Mouse (Mus musculus): Measurements from ENCODE around the gene Ganc. TPM values are rescaled to one million over a fixed set of nuclear protein-coding genes. Genes with fewer than 3 reads are reported as not detected.

Ganc gene
- polyA plus RNA-seq (2014; fragmentation: Nextera tagmentation; extraction: Ambion mirVana) = 7.2 and 8.5 TPM in 2 replicates

DNA sequence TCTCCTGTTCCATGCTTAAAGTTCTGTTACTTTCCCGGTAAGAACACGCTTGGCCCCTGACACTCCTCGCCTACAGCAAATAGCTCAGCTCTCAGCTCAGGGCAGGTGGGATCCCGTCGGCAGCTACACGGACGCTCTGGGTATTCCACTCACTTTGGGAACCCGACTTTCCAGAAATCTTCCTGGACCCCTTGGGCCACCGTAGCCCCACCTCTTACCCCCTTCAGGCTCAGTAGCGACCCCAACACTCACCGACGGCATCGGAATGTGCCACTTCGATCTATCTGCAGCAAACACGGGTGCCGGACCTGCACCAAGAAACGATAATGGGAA lies at the start of gene Ganc:
Ganc (plus strand) TSS at position 244 of the 333 bp plus-strand sequence.
- Histone ChIP-seq H3K4me1 (ENCODE audit: insufficient read depth) (peaks cover 10% of the 10 kb centered on the region; the same call in 1 of the 2 replicates), H3K27me3 (ENCODE audit: insufficient read depth, low read length) (no peaks in the 10 kb centered on the region), H3K9me3 (ENCODE audit: low read depth, low read length) (no peaks in the 10 kb centered on the region), H3K4me3 (ENCODE audit: low read depth, low read length) (peak within 1 kb of the TSS; percentile 84), H3K27ac (ENCODE audit: low read depth) (peak within 1 kb of the TSS; percentile 98), H3K4me2 (peak within 1 kb of the TSS; percentile 87), H3K9ac (peak within 1 kb of the TSS; percentile 77), H3K36me3 (ENCODE audit: insufficient read depth) (0 out of 2 replicates have a peak, but pooled peaks cover 4% of the 10 kb centered on the region)
- ATAC-seq (ENCODE audit: insufficient read depth) (peak; percentile 82), DNase-seq (no peak)
- TF ChIP-seq CTCF (IDR thresholded peaks at IDR 0.05; ENCODE audit: low read depth) = peak; percentile 30; the same call in 1 of the 2 replicates
- WGBS = under 1% methylated on average over 17 of the region's 17 CpGs

GRCm38 (mm10) chr2:120360425-120360824 lies 43.3 kb upstream of the Ganc start:
- no peak for TF ChIP-seq CTCF (IDR thresholded peaks at IDR 0.05; ENCODE audit: low read depth)
- H3K36me3 ChIP-seq (ENCODE audit: insufficient read depth) = peaks cover 68% of the 10 kb centered on the region
- 61% methylated on average over 1 of the region's 1 CpGs for WGBS
- H3K9me3 ChIP-seq (ENCODE audit: low read depth, low read length) = no peaks in the 10 kb centered on the region
- no peak for ATAC-seq (ENCODE audit: insufficient read depth)
- H3K4me3 ChIP-seq (ENCODE audit: low read depth, low read length) = no peak overlapping the region
- H3K4me1 ChIP-seq (ENCODE audit: insufficient read depth) = no peaks in the 10 kb centered on the region
- no peaks in the 10 kb centered on the region for H3K27me3 ChIP-seq (ENCODE audit: insufficient read depth, low read length)
- H3K9ac ChIP-seq = no peak overlapping the region
- no peak overlapping the region for H3K27ac ChIP-seq (ENCODE audit: low read depth)
- DNase-seq = no peak
- no peak overlapping the region for H3K4me2 ChIP-seq

- no peak overlapping the region for H3K4me2 ChIP-seq
- H3K9me3 ChIP-seq (ENCODE audit: low read depth, low read length) = no peaks in the 10 kb centered on the region
- H3K9ac ChIP-seq = no peak overlapping the region
- H3K36me3 ChIP-seq (ENCODE audit: insufficient read depth) = peaks cover 74% of the 10 kb centered on the region
- 85% methylated on average over 3 of the region's 3 CpGs for WGBS
- ATAC-seq (ENCODE audit: insufficient read depth) (no peak), DNase-seq (no peak)
- no peak overlapping the region for H3K27ac ChIP-seq (ENCODE audit: low read depth)
- H3K4me3 ChIP-seq (ENCODE audit: low read depth, low read length) = no peak overlapping the region
- H3K27me3 ChIP-seq (ENCODE audit: insufficient read depth, low read length) = no peaks in the 10 kb centered on the region
- TF ChIP-seq CTCF (IDR thresholded peaks at IDR 0.05; ENCODE audit: low read depth) = no peak
- H3K4me1 ChIP-seq (ENCODE audit: insufficient read depth) = no peaks in the 10 kb centered on the region
These were observed 37.2 kb upstream of the Ganc start for GRCm38 (mm10) chr2:120366501-120366900.

DNA sequence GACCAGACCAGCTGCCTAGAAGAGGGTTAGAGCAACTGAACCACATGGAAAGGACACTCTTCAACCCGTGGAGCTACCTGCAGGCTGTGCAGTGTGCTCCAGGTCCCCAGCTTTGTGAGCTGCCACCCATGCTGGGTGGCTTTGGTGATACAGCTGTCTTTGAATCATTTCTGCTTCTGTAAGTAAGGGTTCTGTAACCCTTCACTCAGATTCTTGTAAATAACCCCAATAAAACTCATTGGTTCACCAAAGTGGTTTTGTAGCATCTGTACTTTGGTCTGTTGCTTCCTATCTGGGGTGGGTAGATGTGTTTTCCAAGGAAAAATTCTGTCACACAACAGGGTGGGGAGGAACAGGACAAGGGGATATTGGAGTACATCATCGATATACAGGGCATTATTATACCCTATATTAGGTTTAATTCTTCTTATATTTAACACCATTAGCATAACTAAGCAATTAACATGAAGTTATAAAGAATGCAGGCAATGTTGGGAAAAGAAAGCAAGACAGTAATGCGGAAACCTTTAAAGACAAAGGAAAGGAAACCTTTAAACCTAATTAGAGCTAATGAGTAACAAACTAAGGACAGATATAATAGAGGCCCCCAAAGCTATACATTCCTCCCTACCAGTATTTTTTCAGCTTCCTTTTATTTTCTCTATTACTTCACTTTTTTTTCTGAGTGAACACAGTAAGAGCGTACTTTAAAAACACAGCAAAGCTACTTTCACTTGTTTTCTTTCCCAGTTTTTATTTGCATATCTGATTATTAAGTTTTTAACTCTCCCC lies 36.1 kb upstream of the Ganc start:
- 94% methylated on average over 4 of the region's 4 CpGs for WGBS
- no peak overlapping the region for H3K4me3 ChIP-seq (ENCODE audit: low read depth, low read length)
- peaks cover 72% of the 10 kb centered on the region for H3K36me3 ChIP-seq (ENCODE audit: insufficient read depth)
- no peaks in the 10 kb centered on the region for H3K27me3 ChIP-seq (ENCODE audit: insufficient read depth, low read length)
- H3K9me3 ChIP-seq (ENCODE audit: low read depth, low read length) = no peaks in the 10 kb centered on the region
- H3K4me1 ChIP-seq (ENCODE audit: insufficient read depth) = no peaks in the 10 kb centered on the region
- ATAC-seq (ENCODE audit: insufficient read depth) (no peak), DNase-seq (no peak)
- TF ChIP-seq CTCF (IDR thresholded peaks at IDR 0.05; ENCODE audit: low read depth) = no peak
- H3K9ac ChIP-seq = no peak overlapping the region
- no peak overlapping the region for H3K27ac ChIP-seq (ENCODE audit: low read depth)
- no peak overlapping the region for H3K4me2 ChIP-seq

GRCm38 (mm10) chr2:120373858-120374257 lies 29.8 kb upstream of the Ganc start:
- Histone ChIP-seq H3K9me3 (ENCODE audit: low read depth, low read length) (no peaks in the 10 kb centered on the region), H3K27me3 (ENCODE audit: insufficient read depth, low read length) (no peaks in the 10 kb centered on the region), H3K4me1 (ENCODE audit: insufficient read depth) (no peaks in the 10 kb centered on the region), H3K27ac (ENCODE audit: low read depth) (no peak overlapping the region), H3K4me3 (ENCODE audit: low read depth, low read length) (no peak overlapping the region), H3K4me2 (no peak overlapping the region), H3K36me3 (ENCODE audit: insufficient read depth) (peaks cover 72% of the 10 kb centered on the region), H3K9ac (no peak overlapping the region)
- ATAC-seq (ENCODE audit: insufficient read depth) = no peak
- DNase-seq = no peak
- 83% methylated on average over 4 of the region's 4 CpGs for WGBS
- TF ChIP-seq CTCF (IDR thresholded peaks at IDR 0.05; ENCODE audit: low read depth) = no peak

GRCm38 (mm10) chr2:120386264-120386663 lies 17.4 kb upstream of the Ganc start:
- Histone ChIP-seq H3K9ac (no peak overlapping the region), H3K27me3 (ENCODE audit: insufficient read depth, low read length) (no peaks in the 10 kb centered on the region), H3K4me2 (no peak overlapping the region), H3K4me1 (ENCODE audit: insufficient read depth) (no peaks in the 10 kb centered on the region), H3K9me3 (ENCODE audit: low read depth, low read length) (no peaks in the 10 kb centered on the region), H3K4me3 (ENCODE audit: low read depth, low read length) (no peak overlapping the region), H3K27ac (ENCODE audit: low read depth) (no peak overlapping the region), H3K36me3 (ENCODE audit: insufficient read depth) (peaks cover 63% of the 10 kb centered on the region)
- ATAC-seq (ENCODE audit: insufficient read depth) (no peak), DNase-seq (no peak)
- 92% methylated on average over 1 of the region's 1 CpGs for WGBS
- TF ChIP-seq CTCF (IDR thresholded peaks at IDR 0.05; ENCODE audit: low read depth) = no peak

DNA sequence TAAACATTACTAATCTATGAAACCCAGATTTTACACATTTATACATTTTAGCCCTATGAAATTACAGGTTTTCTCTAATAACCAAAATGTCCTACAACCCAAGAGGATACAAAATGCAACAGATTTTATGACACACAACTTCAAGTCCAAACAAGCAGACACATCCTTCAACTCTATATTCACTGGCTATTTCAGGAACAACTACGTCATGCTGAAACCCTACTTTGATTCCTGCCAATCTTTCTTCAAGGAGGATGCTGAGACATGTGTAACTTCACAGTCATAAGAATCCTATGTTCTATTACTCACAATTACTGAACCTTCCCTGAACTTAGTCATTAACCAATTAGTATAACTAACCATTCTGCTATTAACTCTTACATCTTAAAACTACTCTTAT lies 16.4 kb upstream of the Ganc start:
- 98% methylated on average over 1 of the region's 1 CpGs for WGBS
- H3K36me3 ChIP-seq (ENCODE audit: insufficient read depth) = peaks cover 61% of the 10 kb centered on the region
- ATAC-seq (ENCODE audit: insufficient read depth) = no peak
- no peak for TF ChIP-seq CTCF (IDR thresholded peaks at IDR 0.05; ENCODE audit: low read depth)
- no peak overlapping the region for H3K4me2 ChIP-seq
- H3K27me3 ChIP-seq (ENCODE audit: insufficient read depth, low read length) = no peaks in the 10 kb centered on the region
- H3K4me1 ChIP-seq (ENCODE audit: insufficient read depth) = no peaks in the 10 kb centered on the region
- H3K9ac ChIP-seq = no peak overlapping the region
- DNase-seq = no peak
- no peak overlapping the region for H3K27ac ChIP-seq (ENCODE audit: low read depth)
- no peak overlapping the region for H3K4me3 ChIP-seq (ENCODE audit: low read depth, low read length)
- H3K9me3 ChIP-seq (ENCODE audit: low read depth, low read length) = no peaks in the 10 kb centered on the region
